Mouse (Mus musculus) midbrain, embryonic 13.5 days (tissue): ENCODE measurements at regions not wholly inside any gene's neighbourhood (a gene's known extent, or its start where the extent isn't known, plus 50 kb on each side); places are given as distances from the start of the nearest gene placed in this dataset.

ENCODE experiments used
- ATAC-seq: fragments of 200-750 bp; cut with Nextera tagmentation; 2 replicates; pipeline ENCODE4 v1.8.0; 2017; ENCODE audit warnings: mild to moderate bottlenecking, moderate TSS enrichment, moderate library complexity
- H3K27ac ChIP-seq: fragments of 300-500 bp; sonication (generic); 2 replicates; pipeline ENCODE4 v1.5.1; 2015; ENCODE audit warnings: inconsistent platforms, mild to moderate bottlenecking, moderate library complexity
- H3K27me3 ChIP-seq: fragments of 300-500 bp; sonication (generic); 2 replicates; pipeline ENCODE4 v1.6.1; 2015; ENCODE audit warnings: mild to moderate bottlenecking, inconsistent platforms
- H3K36me3 ChIP-seq: fragments of 300-500 bp; sonication (generic); 2 replicates; pipeline ENCODE4 v1.6.1; 2015; ENCODE audit warnings: mild to moderate bottlenecking, inconsistent platforms
- H3K4me1 ChIP-seq: fragments of 300-500 bp; sonication (generic); replicated peaks from 2 replicates; pipeline ENCODE4 v1.6.1; 2015; ENCODE audit warnings: inconsistent platforms
- H3K4me2 ChIP-seq: fragments of 300-500 bp; sonication (generic); replicated peaks from 2 replicates; pipeline ENCODE4 v1.6.1; 2015; ENCODE audit warnings: moderate library complexity, mild to moderate bottlenecking, inconsistent platforms
- H3K4me3 ChIP-seq: fragments of 300-500 bp; sonication (generic); replicated peaks from 2 replicates; pipeline ENCODE4 v1.5.1; 2015; ENCODE audit warnings: mild to moderate bottlenecking, inconsistent platforms
- H3K9ac ChIP-seq: fragments of 300-500 bp; sonication (generic); replicated peaks from 2 replicates; pipeline ENCODE4 v1.6.1; 2015; ENCODE audit warnings: mild to moderate bottlenecking, inconsistent platforms
- H3K9me3 ChIP-seq: fragments of 300-500 bp; sonication (generic); 2 replicates; pipeline ENCODE4 v1.6.1; 2016; ENCODE audit warnings: mild to moderate bottlenecking, inconsistent platforms
- WGBS: fragments of 180-500 bp; shearing (Covaris S2); methylation state at CpG from one replicate; pipeline ENCODE4 v1.1.7; 2015; 5-methylcytosine and 5-hydroxymethylcytosine counted together

GRCm38 (mm10) chr14:118318524-118318923, 51.8 kb downstream of the Gm9376 start:
- whole genome bisulfite sequencing: 49% methylated on average over 11 of the region's 11 CpGs

GRCm38 (mm10) chr14:118320101-118320500, 53.3 kb downstream of the Gm9376 start:
- no peak for ATAC-seq

More at GRCm38 (mm10) chr14:118318524-118318923, 51.8 kb downstream of the Gm9376 start:
- Histone ChIP-seq H3K36me3 (no peaks in the 10 kb centered on the region), H3K4me2 (no peak overlapping the region), H3K27me3 (peaks cover 45% of the 10 kb centered on the region), H3K9ac (no peak overlapping the region), H3K27ac (no peak overlapping the region), H3K9me3 (no peaks in the 10 kb centered on the region), H3K4me3 (no peak overlapping the region), H3K4me1 (peaks cover 18% of the 10 kb centered on the region)
- peak; percentile 34; the same call in 1 of the 2 replicates for ATAC-seq

GRCm38 (mm10) chr14:118321083-118321482, 54.3 kb downstream of the Gm9376 start:
- H3K9me3 ChIP-seq: no peaks in the 10 kb centered on the region
- no peak for ATAC-seq
- 90% methylated on average over 3 of the region's 3 CpGs for WGBS
- peaks cover 22% of the 10 kb centered on the region for H3K4me1 ChIP-seq
- peaks cover 63% of the 10 kb centered on the region for H3K27me3 ChIP-seq
- H3K4me3 ChIP-seq: no peak overlapping the region
- H3K9ac ChIP-seq: no peak overlapping the region
- no peak overlapping the region for H3K4me2 ChIP-seq
- H3K27ac ChIP-seq: no peak overlapping the region
- H3K36me3 ChIP-seq: no peaks in the 10 kb centered on the region

More at GRCm38 (mm10) chr14:118320101-118320500, 53.3 kb downstream of the Gm9376 start:
- peaks cover 55% of the 10 kb centered on the region for H3K27me3 ChIP-seq
- H3K36me3 ChIP-seq: no peaks in the 10 kb centered on the region
- H3K4me2 ChIP-seq: no peak overlapping the region
- H3K9ac ChIP-seq: no peak overlapping the region
- WGBS: 75% methylated on average over 4 of the region's 4 CpGs
- H3K9me3 ChIP-seq: no peaks in the 10 kb centered on the region
- no peak overlapping the region for H3K4me3 ChIP-seq
- H3K4me1 ChIP-seq: peaks cover 22% of the 10 kb centered on the region
- H3K27ac ChIP-seq: no peak overlapping the region

GRCm38 (mm10) chr14:118322003-118322821, 55.5 kb downstream of the Gm9376 start:
- Histone ChIP-seq H3K4me3 (peak overlapping the region; percentile 39), H3K27ac (peak overlapping the region; percentile 54), H3K27me3 (peaks cover 63% of the 10 kb centered on the region), H3K9ac (peak overlapping the region; percentile 41), H3K4me2 (peak overlapping the region; percentile 66), H3K36me3 (no peaks in the 10 kb centered on the region), H3K9me3 (no peaks in the 10 kb centered on the region), H3K4me1 (peaks cover 22% of the 10 kb centered on the region)
- peak; percentile 75 for ATAC-seq
- 4% methylated on average over 26 of the region's 26 CpGs for WGBS

GRCm38 (mm10) chr14:118322865-118323264, 56.1 kb downstream of the Gm9376 start:
- under 1% methylated on average over 11 of the region's 11 CpGs for WGBS
- Histone ChIP-seq H3K36me3 (no peaks in the 10 kb centered on the region), H3K27ac (peak overlapping the region; percentile 54), H3K27me3 (peaks cover 57% of the 10 kb centered on the region), H3K4me3 (peak overlapping the region; percentile 39), H3K4me1 (peaks cover 22% of the 10 kb centered on the region), H3K9me3 (no peaks in the 10 kb centered on the region), H3K4me2 (peak overlapping the region; percentile 66), H3K9ac (peak overlapping the region; percentile 41)
- ATAC-seq: peak; percentile 73

GRCm38 (mm10) chr14:118338071-118338470, 71.3 kb downstream of the Gm9376 start:
- 86% methylated on average over 3 of the region's 3 CpGs for WGBS
- no peak for ATAC-seq
- H3K36me3 ChIP-seq: no peaks in the 10 kb centered on the region
- no peak overlapping the region for H3K4me3 ChIP-seq
- no peaks in the 10 kb centered on the region for H3K4me1 ChIP-seq
- no peak overlapping the region for H3K9ac ChIP-seq
- H3K27me3 ChIP-seq: no peaks in the 10 kb centered on the region
- H3K4me2 ChIP-seq: no peak overlapping the region
- H3K9me3 ChIP-seq: no peaks in the 10 kb centered on the region; the same call in 1 of the 2 replicates
- H3K27ac ChIP-seq: no peak overlapping the region

GRCm38 (mm10) chr14:118362931-118363330, 96.2 kb downstream of the Gm9376 start:
- H3K36me3 ChIP-seq: no peaks in the 10 kb centered on the region
- peaks cover 15% of the 10 kb centered on the region; the same call in 1 of the 2 replicates for H3K4me1 ChIP-seq
- 72% methylated on average over 11 of the region's 11 CpGs for WGBS
- peaks cover 2% of the 10 kb centered on the region; the same call in 1 of the 2 replicates for H3K27me3 ChIP-seq
- ATAC-seq: no peak
- H3K9me3 ChIP-seq: no peaks in the 10 kb centered on the region
- no peak overlapping the region for H3K4me3 ChIP-seq
- H3K9ac ChIP-seq: no peak overlapping the region; the same call in 1 of the 2 replicates
- peak overlapping the region; percentile 22; the same call in 1 of the 2 replicates for H3K4me2 ChIP-seq
- H3K27ac ChIP-seq: peak overlapping the region; percentile 51; the same call in 1 of the 2 replicates

- Histone ChIP-seq H3K4me1 (peaks cover 18% of the 10 kb centered on the region), H3K4me2 (peak overlapping the region; percentile 22; the same call in 1 of the 2 replicates), H3K36me3 (no peaks in the 10 kb centered on the region), H3K4me3 (no peak overlapping the region; the same call in 1 of the 2 replicates), H3K27me3 (no peaks in the 10 kb centered on the region), H3K9me3 (no peaks in the 10 kb centered on the region), H3K9ac (no peak overlapping the region; the same call in 1 of the 2 replicates), H3K27ac (peak overlapping the region; percentile 51)
- peak; percentile 48 for ATAC-seq
- WGBS: 73% methylated on average over 21 of the region's 21 CpGs
Observed at GRCm38 (mm10) chr14:118363391-118363821, 96.6 kb downstream of the Gm9376 start.

GRCm38 (mm10) chr14:118366522-118366921, 99.8 kb downstream of the Gm9376 start:
- H3K27ac ChIP-seq: no peak overlapping the region

GRCm38 (mm10) chr14:118368619-118369431, 102.1 kb downstream of the Gm9376 start:
- Histone ChIP-seq H3K4me1 (peaks cover 31% of the 10 kb centered on the region), H3K4me3 (no peak overlapping the region), H3K27me3 (peaks cover 15% of the 10 kb centered on the region; the same call in 1 of the 2 replicates), H3K4me2 (peak overlapping the region; percentile 22), H3K27ac (no peak overlapping the region), H3K36me3 (no peaks in the 10 kb centered on the region), H3K9me3 (no peaks in the 10 kb centered on the region), H3K9ac (no peak overlapping the region)
- WGBS: 6% methylated on average over 9 of the region's 9 CpGs
- ATAC-seq: peak; percentile 53

More at GRCm38 (mm10) chr14:118366522-118366921, 99.8 kb downstream of the Gm9376 start:
- no peaks in the 10 kb centered on the region for H3K9me3 ChIP-seq
- no peak overlapping the region for H3K4me2 ChIP-seq
- H3K36me3 ChIP-seq: no peaks in the 10 kb centered on the region
- peak; percentile 7; the same call in 1 of the 2 replicates for ATAC-seq
- no peak overlapping the region for H3K4me3 ChIP-seq
- H3K4me1 ChIP-seq: peaks cover 36% of the 10 kb centered on the region
- no peak overlapping the region for H3K9ac ChIP-seq
- 0 out of 2 replicates have a peak, but pooled peaks cover 13% of the 10 kb centered on the region for H3K27me3 ChIP-seq
- 41% methylated on average over 4 of the region's 4 CpGs for WGBS

GRCm38 (mm10) chr14:118371336-118371735, 104.6 kb downstream of the Gm9376 start:
- peaks cover 28% of the 10 kb centered on the region for H3K4me1 ChIP-seq
- H3K36me3 ChIP-seq: no peaks in the 10 kb centered on the region
- H3K27me3 ChIP-seq: peaks cover 15% of the 10 kb centered on the region; the same call in 1 of the 2 replicates
- no peak overlapping the region for H3K27ac ChIP-seq
- no peak overlapping the region for H3K9ac ChIP-seq
- H3K9me3 ChIP-seq: no peaks in the 10 kb centered on the region
- ATAC-seq: no peak
- no peak overlapping the region for H3K4me2 ChIP-seq
- H3K4me3 ChIP-seq: no peak overlapping the region
- WGBS: 96% methylated on average over 15 of the region's 15 CpGs
